Mouse (Mus musculus) stomach, adult 2 months (tissue): Measurements from ENCODE around the gene Gm7682. TPM values are rescaled to one million over a fixed set of nuclear protein-coding genes. Genes with fewer than 3 reads are reported as not detected.

Experiments used
- polyA plus RNA-seq: library from polyadenylated mRNA; depleted of rRNA; stranded (reverse); fragments of >200 nt; gene quantifications from 2 replicates; pipeline ENCODE4 v1.2.3, GENCODE M21; 2012; rRNA removed

The Gm7682 gene
- polyA plus RNA-seq = not detected in 2 replicates

DNA sequence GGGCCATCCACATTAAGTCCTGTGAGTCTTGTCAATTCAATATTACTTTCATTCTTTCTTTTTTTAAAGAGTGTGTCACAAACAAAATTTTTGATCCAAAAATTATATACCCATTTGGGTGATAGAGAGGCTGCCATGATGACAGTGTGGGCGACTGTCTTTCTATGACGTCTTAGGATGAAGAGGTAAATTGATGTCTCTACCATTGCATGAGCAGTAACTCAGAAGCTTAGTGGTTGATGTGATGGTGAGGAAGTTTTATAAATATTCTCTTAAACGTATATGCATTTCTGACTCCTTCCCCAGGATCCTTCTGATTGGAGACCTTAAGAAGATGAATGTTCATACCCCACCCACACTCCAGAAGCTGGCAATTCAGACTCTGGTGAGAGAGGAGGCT, at the start of gene Gm7682:
Gene Gm7682, plus strand, starts transcription at position 301 of the 400 bp plus-strand sequence.

Other genes with a start within 250 kb of the Gm7682 start
- not detected in 2 replicates for gene Gm3106, start 227.8 kb upstream of the Gm7682 start, polyA plus RNA-seq
- not detected in 2 replicates for gene A430089I19Rik, start 139.0 kb upstream of the Gm7682 start, polyA plus RNA-seq
- not detected in 2 replicates for gene Gm6502, start 131.3 kb upstream of the Gm7682 start, polyA plus RNA-seq
- gene AA792892, start 106.0 kb upstream of the Gm7682 start, polyA plus RNA-seq = not detected in 2 replicates
- gene Gm3139, start 80.5 kb downstream of the Gm7682 start, polyA plus RNA-seq = not detected in 2 replicates
- not detected in 2 replicates for gene Gm3147, start 170.6 kb downstream of the Gm7682 start, polyA plus RNA-seq
- gene Gm6509, start 178.2 kb downstream of the Gm7682 start, polyA plus RNA-seq = not detected in 2 replicates
- gene Gm6205, start 202.6 kb downstream of the Gm7682 start, polyA plus RNA-seq = not detected in 2 replicates